Mouse (Mus musculus) forebrain, embryonic 13.5 days (tissue): ENCODE results near the gene Fadd. TPM values are rescaled to one million over a fixed set of nuclear protein-coding genes. Genes with fewer than 3 reads are reported as not detected.

Source experiments
- ATAC-seq: fragments of 200-750 bp; cut with Nextera tagmentation; 2 replicates; pipeline ENCODE4 v1.8.0; 2017
- H3K27ac ChIP-seq: fragments of 300-500 bp; sonication (generic); 2 replicates; pipeline ENCODE4 v1.5.1; 2015; ENCODE audit warnings: inconsistent platforms, mild to moderate bottlenecking, moderate library complexity
- H3K27me3 ChIP-seq: fragments of 300-500 bp; sonication (generic); 2 replicates; pipeline ENCODE4 v1.6.1; 2015; ENCODE audit warnings: mild to moderate bottlenecking, inconsistent platforms
- H3K36me3 ChIP-seq: fragments of 300-500 bp; sonication (generic); 2 replicates; pipeline ENCODE4 v1.6.1; 2015; ENCODE audit warnings: mild to moderate bottlenecking, inconsistent platforms; ENCODE audit not compliant: poor library complexity, severe bottlenecking
- H3K4me1 ChIP-seq: fragments of 300-500 bp; sonication (generic); 2 replicates; pipeline ENCODE4 v1.6.1; 2015; ENCODE audit warnings: inconsistent platforms
- H3K4me2 ChIP-seq: fragments of 300-500 bp; sonication (generic); 2 replicates; pipeline ENCODE4 v1.6.1; 2015; ENCODE audit warnings: inconsistent platforms, mild to moderate bottlenecking, moderate library complexity
- H3K4me3 ChIP-seq: fragments of 300-500 bp; sonication (generic); 2 replicates; pipeline ENCODE4 v1.5.1; 2015; ENCODE audit warnings: mild to moderate bottlenecking, inconsistent platforms
- H3K9ac ChIP-seq: fragments of 300-500 bp; sonication (generic); 2 replicates; pipeline ENCODE4 v1.6.1; 2015; ENCODE audit warnings: mild to moderate bottlenecking, inconsistent platforms
- H3K9me3 ChIP-seq: fragments of 300-500 bp; sonication (generic); replicated peaks from 2 replicates; pipeline ENCODE4 v1.6.1; 2016; ENCODE audit warnings: inconsistent platforms
- WGBS: fragments of 180-500 bp; shearing (Covaris S2); methylation state at CpG from one replicate; pipeline ENCODE4 v1.1.7; 2015; 5-methylcytosine and 5-hydroxymethylcytosine counted together
- polyA plus RNA-seq: library from polyadenylated mRNA; unstranded; fragments of >200 nt; fragmentation: Nextera tagmentation; extraction: Ambion mirVana; gene quantifications from 2 replicates; pipeline ENCODE4 v1.2.1, GENCODE M21; 2015

The Fadd gene
- polyA plus RNA-seq, 1 experiment from 2014 or later, result 7.1 TPM

- Histone ChIP-seq H3K27ac (no peak overlapping the region), H3K4me1 (peaks cover 5% of the 10 kb centered on the region; the same call in 1 of the 2 replicates), H3K27me3 (no peaks in the 10 kb centered on the region), H3K36me3 (peaks cover 1% of the 10 kb centered on the region; the same call in 1 of the 2 replicates), H3K4me3 (no peak overlapping the region), H3K9me3 (no peaks in the 10 kb centered on the region), H3K9ac (no peak overlapping the region), H3K4me2 (no peak overlapping the region)
- ATAC-seq, result no peak
- 88% methylated on average over 7 of the region's 7 CpGs for WGBS
These were observed 27.3 kb upstream of the Fadd start for GRCm38 (mm10) chr7:144609568-144609967.

- ATAC-seq, result no peak
- Histone ChIP-seq H3K4me2 (no peak overlapping the region), H3K4me3 (no peak overlapping the region), H3K36me3 (no peaks in the 10 kb centered on the region; the same call in 1 of the 2 replicates), H3K4me1 (no peaks in the 10 kb centered on the region), H3K9ac (no peak overlapping the region), H3K9me3 (no peaks in the 10 kb centered on the region), H3K27me3 (no peaks in the 10 kb centered on the region), H3K27ac (no peak overlapping the region)
- 94% methylated on average over 15 of the region's 15 CpGs for WGBS
These were observed 25.6 kb upstream of the Fadd start for GRCm38 (mm10) chr7:144607862-144608261.

- H3K9me3 ChIP-seq, result no peaks in the 10 kb centered on the region
- no peaks in the 10 kb centered on the region; the same call in 1 of the 2 replicates for H3K36me3 ChIP-seq
- H3K27ac ChIP-seq, result no peak overlapping the region
- H3K4me3 ChIP-seq, result no peak overlapping the region
- ATAC-seq, result no peak
- 86% methylated on average over 4 of the region's 4 CpGs for WGBS
- H3K4me1 ChIP-seq, result peaks cover 3% of the 10 kb centered on the region; the same call in 1 of the 2 replicates
- H3K4me2 ChIP-seq, result no peak overlapping the region
- no peak overlapping the region for H3K9ac ChIP-seq
- H3K27me3 ChIP-seq, result no peaks in the 10 kb centered on the region
These were observed 22.5 kb upstream of the Fadd start for GRCm38 (mm10) chr7:144604735-144605134.

- peaks cover 3% of the 10 kb centered on the region; the same call in 1 of the 2 replicates for H3K4me1 ChIP-seq
- WGBS, result 100% methylated on average over 2 of the region's 2 CpGs
These were observed 22.0 kb upstream of the Fadd start for GRCm38 (mm10) chr7:144604291-144604690.

GRCm38 (mm10) chr7:144600333-144600900 lies 18.2 kb upstream of the Fadd start:
- Histone ChIP-seq H3K9me3 (no peaks in the 10 kb centered on the region), H3K4me2 (no peak overlapping the region), H3K4me3 (no peak overlapping the region), H3K27me3 (no peaks in the 10 kb centered on the region), H3K9ac (no peak overlapping the region), H3K36me3 (no peaks in the 10 kb centered on the region; the same call in 1 of the 2 replicates), H3K27ac (no peak overlapping the region), H3K4me1 (peaks cover 3% of the 10 kb centered on the region; the same call in 1 of the 2 replicates)
- no peak for ATAC-seq
- 24% methylated on average over 6 of the region's 6 CpGs for WGBS

More at GRCm38 (mm10) chr7:144604291-144604690, 22.0 kb upstream of the Fadd start:
- Histone ChIP-seq H3K4me3 (no peak overlapping the region), H3K27ac (no peak overlapping the region), H3K27me3 (no peaks in the 10 kb centered on the region), H3K4me2 (no peak overlapping the region), H3K9me3 (no peaks in the 10 kb centered on the region), H3K9ac (no peak overlapping the region), H3K36me3 (no peaks in the 10 kb centered on the region; the same call in 1 of the 2 replicates)
- no peak for ATAC-seq

- H3K36me3 ChIP-seq, result 0 out of 2 replicates have a peak, but pooled peaks cover 9% of the 10 kb centered on the region
- peaks cover 13% of the 10 kb centered on the region; the same call in 1 of the 2 replicates for H3K27me3 ChIP-seq
- no peak overlapping the region for H3K4me3 ChIP-seq
- no peaks in the 10 kb centered on the region for H3K4me1 ChIP-seq
- no peak for ATAC-seq
- no peak overlapping the region for H3K9ac ChIP-seq
- no peak overlapping the region for H3K4me2 ChIP-seq
- H3K27ac ChIP-seq, result no peak overlapping the region
- 76% methylated on average over 3 of the region's 3 CpGs for WGBS
- H3K9me3 ChIP-seq, result no peaks in the 10 kb centered on the region
These were observed 7.2 kb upstream of the Fadd start for GRCm38 (mm10) chr7:144589508-144589907.

GRCm38 (mm10) chr7:144587291-144587690 lies 5.0 kb upstream of the Fadd start:
- WGBS, result 42% methylated on average over 2 of the region's 2 CpGs
- H3K27me3 ChIP-seq, result peaks cover 16% of the 10 kb centered on the region; the same call in 1 of the 2 replicates
- H3K4me1 ChIP-seq, result peaks cover 12% of the 10 kb centered on the region
- H3K9me3 ChIP-seq, result no peaks in the 10 kb centered on the region
- H3K9ac ChIP-seq, result no peak overlapping the region
- H3K36me3 ChIP-seq, result 0 out of 2 replicates have a peak, but pooled peaks cover 7% of the 10 kb centered on the region
- H3K27ac ChIP-seq, result no peak overlapping the region
- no peak overlapping the region for H3K4me3 ChIP-seq
- no peak overlapping the region for H3K4me2 ChIP-seq
- ATAC-seq, result no peak

- H3K9ac ChIP-seq, result no peak overlapping the region
- no peaks in the 10 kb centered on the region for H3K36me3 ChIP-seq
- no peak overlapping the region for H3K4me3 ChIP-seq
- H3K9me3 ChIP-seq, result no peaks in the 10 kb centered on the region
- no peak overlapping the region for H3K27ac ChIP-seq
- WGBS, result 7% methylated on average over 6 of the region's 6 CpGs
- ATAC-seq, result no peak
- H3K4me1 ChIP-seq, result peaks cover 22% of the 10 kb centered on the region
- peaks cover 16% of the 10 kb centered on the region; the same call in 1 of the 2 replicates for H3K27me3 ChIP-seq
- H3K4me2 ChIP-seq, result no peak overlapping the region
These were observed 3.4 kb upstream of the Fadd start for GRCm38 (mm10) chr7:144585648-144586047.

- no peak for ATAC-seq
- no peaks in the 10 kb centered on the region for H3K9me3 ChIP-seq
- H3K4me1 ChIP-seq, result peaks cover 24% of the 10 kb centered on the region
- H3K27ac ChIP-seq, result no peak overlapping the region
- H3K27me3 ChIP-seq, result peaks cover 16% of the 10 kb centered on the region; the same call in 1 of the 2 replicates
- WGBS, result 3% methylated on average over 4 of the region's 4 CpGs
- H3K9ac ChIP-seq, result no peak overlapping the region
- no peak overlapping the region for H3K4me3 ChIP-seq
- H3K36me3 ChIP-seq, result peaks cover 18% of the 10 kb centered on the region
- H3K4me2 ChIP-seq, result no peak overlapping the region
These were observed 1.4 kb upstream of the Fadd start for GRCm38 (mm10) chr7:144583619-144584018.

GRCm38 (mm10) chr7:144581559-144582283 lies 542 bp downstream of the Fadd start:
- ATAC-seq, result peak; percentile 84
- H3K4me1 ChIP-seq, result peaks cover 24% of the 10 kb centered on the region
- peak overlapping the region; percentile 85 for H3K9ac ChIP-seq
- peak overlapping the region; percentile 64 for H3K4me3 ChIP-seq
- WGBS, result under 1% methylated on average over 43 of the region's 43 CpGs
- H3K36me3 ChIP-seq, result peaks cover 26% of the 10 kb centered on the region
- H3K27ac ChIP-seq, result peak overlapping the region; percentile 87
- peaks cover 13% of the 10 kb centered on the region; the same call in 1 of the 2 replicates for H3K27me3 ChIP-seq
- H3K9me3 ChIP-seq, result no peaks in the 10 kb centered on the region
- peak overlapping the region; percentile 77 for H3K4me2 ChIP-seq

GRCm38 (mm10) chr7:144577876-144578275 lies 4.4 kb downstream of the Fadd start:
- no peaks in the 10 kb centered on the region for H3K9me3 ChIP-seq
- no peak overlapping the region for H3K9ac ChIP-seq
- no peak overlapping the region for H3K27ac ChIP-seq
- H3K4me2 ChIP-seq, result no peak overlapping the region
- no peaks in the 10 kb centered on the region for H3K27me3 ChIP-seq
- ATAC-seq, result no peak
- peaks cover 26% of the 10 kb centered on the region for H3K36me3 ChIP-seq
- no peak overlapping the region for H3K4me3 ChIP-seq
- WGBS, result 94% methylated on average over 5 of the region's 5 CpGs
- peaks cover 18% of the 10 kb centered on the region for H3K4me1 ChIP-seq

GRCm38 (mm10) chr7:144572234-144572633 lies 10.0 kb downstream of the Fadd start:
- no peak for ATAC-seq
- 85% methylated on average over 5 of the region's 5 CpGs for WGBS
- H3K27ac ChIP-seq, result no peak overlapping the region
- no peaks in the 10 kb centered on the region for H3K4me1 ChIP-seq
- H3K4me3 ChIP-seq, result no peak overlapping the region
- H3K9me3 ChIP-seq, result no peaks in the 10 kb centered on the region
- H3K4me2 ChIP-seq, result no peak overlapping the region
- H3K27me3 ChIP-seq, result no peaks in the 10 kb centered on the region
- H3K9ac ChIP-seq, result no peak overlapping the region
- H3K36me3 ChIP-seq, result no peaks in the 10 kb centered on the region
